8 mouse cellular contexts compared by ENCODE assay signal in genomic region chr14:60732787-60733186, GRCm38 (mm10). TPM values are rescaled to one million over a fixed set of nuclear protein-coding genes. Genes with fewer than 3 reads are reported as not detected.
DNase-seq lines count a peak whose midpoint lies in the region; ATAC-seq and TF ChIP-seq lines count a peak whose summit lies in the region.

No protein-coding gene starts in this region.

- peak overlapping the region; percentile 50; the same call in 1 of the 2 replicates for H3K27ac ChIP-seq in forebrain, embryonic 12.5 days
- peak overlapping the region; percentile 15; the same call in 1 of the 2 replicates for H3K27ac ChIP-seq in limb, embryonic 14.5 days (replicated peaks; ENCODE audit: low read depth, low read length)
- H3K27ac ChIP-seq in midbrain, embryonic 14.5 days (replicated peaks; ENCODE audit: low read depth, low read length), result 0 out of 2 replicates have a peak overlapping the region, but pooled peaks have one; percentile 2

- H3K9ac ChIP-seq in forebrain, embryonic 12.5 days, result 0 out of 2 replicates have a peak overlapping the region, but pooled peaks have one; percentile 7
- H3K9ac ChIP-seq in limb, embryonic 14.5 days (ENCODE audit: low read depth, low read length, severe bottlenecking), result 0 out of 2 replicates have a peak overlapping the region, but pooled peaks have one; percentile 22
- H3K9ac ChIP-seq in midbrain, embryonic 14.5 days (replicated peaks; ENCODE audit: low read length), result peak overlapping the region; percentile 20; the same call in 1 of the 2 replicates

- no peak for ATAC-seq in forebrain, embryonic 12.5 days (ENCODE audit: low FRiP score)
- 0 out of 2 replicates have a peak, but pooled peaks have one; percentile 25 for ATAC-seq in limb, embryonic 14.5 days (ENCODE audit: low FRiP score, low read depth)
- no peak for ATAC-seq in midbrain, embryonic 14.5 days (ENCODE audit: low FRiP score, low TSS enrichment)
- no peak for ATAC-seq in activated CD4-positive, CD25-positive, alpha-beta regulatory T cell, adult 4 months

- 36% methylated on average over 16 of the region's 16 CpGs for WGBS in forebrain, embryonic 12.5 days
- WGBS in limb, embryonic 14.5 days, result 3% methylated on average over 16 of the region's 16 CpGs
- WGBS in midbrain, embryonic 14.5 days, result 11% methylated on average over 16 of the region's 16 CpGs

- 0 out of 2 replicates have a peak, but pooled peaks cover 3% of the 10 kb centered on the region for H3K9me3 ChIP-seq in forebrain, embryonic 12.5 days
- H3K9me3 ChIP-seq in limb, embryonic 14.5 days (ENCODE audit: control insufficient read depth, low read length), result no peaks in the 10 kb centered on the region
- H3K9me3 ChIP-seq in midbrain, embryonic 14.5 days (ENCODE audit: control insufficient read depth, low read length), result no peaks in the 10 kb centered on the region

- peak; percentile 26 to 48 for DNase-seq in layer of hippocampus, adult 18-20 months (ENCODE audit: low spot score in 2 of 2)
- DNase-seq in layer of hippocampus, adult 11-12 months (ENCODE audit: low spot score), result no peak
- peak; percentile 39 for DNase-seq in NIH3T3 (ENCODE audit: low read depth)
- peak; percentile 77 for DNase-seq in heart, postnatal 4 days
- DNase-seq in limb, embryonic 14.5 days (ENCODE audit: low spot score), result peak; percentile 63
- peak; percentile 55 for DNase-seq in midbrain, embryonic 14.5 days

- peaks cover 56% of the 10 kb centered on the region for H3K4me1 ChIP-seq in forebrain, embryonic 12.5 days
- peaks cover 38% of the 10 kb centered on the region for H3K4me1 ChIP-seq in limb, embryonic 14.5 days (ENCODE audit: control insufficient read depth, insufficient read depth, low read length)
- H3K4me1 ChIP-seq in midbrain, embryonic 14.5 days (ENCODE audit: control insufficient read depth, insufficient read depth, low read length), result peaks cover 23% of the 10 kb centered on the region

- H3K27me3 ChIP-seq in forebrain, embryonic 12.5 days, result no peaks in the 10 kb centered on the region
- H3K27me3 ChIP-seq in limb, embryonic 14.5 days (ENCODE audit: control insufficient read depth, insufficient read depth, low read length), result no peaks in the 10 kb centered on the region
- H3K27me3 ChIP-seq in midbrain, embryonic 14.5 days (ENCODE audit: control insufficient read depth, insufficient read depth, low read length), result no peaks in the 10 kb centered on the region

- no peak for TF ChIP-seq POLR2A in limb, embryonic 14.5 days (IDR thresholded peaks at IDR 0.05; ENCODE audit: borderline replicate concordance, extremely low read depth, insufficient read depth, insufficient read length)

- no peak overlapping the region for H3K4me2 ChIP-seq in forebrain, embryonic 12.5 days
- peak overlapping the region; percentile 40 for H3K4me2 ChIP-seq in limb, embryonic 14.5 days (replicated peaks; ENCODE audit: low read depth, low read length, severe bottlenecking)
- H3K4me2 ChIP-seq in midbrain, embryonic 14.5 days (ENCODE audit: low read length), result peak overlapping the region; percentile 29

- H3K4me3 ChIP-seq in forebrain, embryonic 12.5 days (replicated peaks), result no peak overlapping the region
- H3K4me3 ChIP-seq in limb, embryonic 14.5 days (replicated peaks; ENCODE audit: low read length), result peak overlapping the region; percentile 11
- H3K4me3 ChIP-seq in midbrain, embryonic 14.5 days (replicated peaks; ENCODE audit: low read depth, low read length), result no peak overlapping the region

- peaks cover 31% of the 10 kb centered on the region for H3K36me3 ChIP-seq in forebrain, embryonic 12.5 days (replicated peaks)
- H3K36me3 ChIP-seq in limb, embryonic 14.5 days (ENCODE audit: control insufficient read depth, insufficient read depth, low read length), result no peaks in the 10 kb centered on the region
- no peaks in the 10 kb centered on the region for H3K36me3 ChIP-seq in midbrain, embryonic 14.5 days (ENCODE audit: control insufficient read depth, insufficient read depth, low read length)

RNA-seq across cellular contexts. Expression of gene C1qtnf9, which starts 35.1 kb away (rescaled TPM):
- under 1 TPM; 0.28 to 0.37 TPM for total RNA-seq in layer of hippocampus, adult 18-20 months (2021)
- 0.23 and 0.37 TPM in 2 replicates for polyA plus RNA-seq in forebrain, embryonic 12.5 days (2016; fragmentation: Nextera tagmentation; extraction: Ambion mirVana)
- 10 to 100 TPM; 13.0 to 16.1 TPM for total RNA-seq in heart, postnatal 4 days (2021)
- polyA plus RNA-seq in limb, embryonic 14.5 days (2012; rRNA removed), result 1.2 and 2.1 TPM in 2 replicates
- polyA plus RNA-seq in limb, embryonic 14.5 days (2014; fragmentation: Nextera tagmentation; extraction: Ambion mirVana), result 0.44 and 0.78 TPM in 2 replicates
- polyA plus RNA-seq in midbrain, embryonic 14.5 days (2014; fragmentation: Nextera tagmentation; extraction: Ambion mirVana), result not detected in 2 replicates
- not detected for polyA plus RNA-seq in activated CD4-positive, CD25-positive, alpha-beta regulatory T cell, adult 4 months (2017; shearing (Covaris generic))

RNA-seq across cellular contexts. Expression of gene Mipep, which starts 51.6 kb away (rescaled TPM):
- 10 to 100 TPM; 30.2 to 31.3 TPM for total RNA-seq in layer of hippocampus, adult 18-20 months (2021)
- 22.9 and 23.3 TPM in 2 replicates for polyA plus RNA-seq in forebrain, embryonic 12.5 days (2016; fragmentation: Nextera tagmentation; extraction: Ambion mirVana)
- total RNA-seq in heart, postnatal 4 days (2021), result 10 to 100 TPM; 48.0 to 50.8 TPM
- 12.5 and 13.1 TPM in 2 replicates for polyA plus RNA-seq in limb, embryonic 14.5 days (2012; rRNA removed)
- 21.4 and 22.9 TPM in 2 replicates for polyA plus RNA-seq in limb, embryonic 14.5 days (2014; fragmentation: Nextera tagmentation; extraction: Ambion mirVana)
- polyA plus RNA-seq in midbrain, embryonic 14.5 days (2014; fragmentation: Nextera tagmentation; extraction: Ambion mirVana), result 15.7 and 21.3 TPM in 2 replicates
- 1 to 10 TPM; 1.2 to 1.5 TPM for polyA plus RNA-seq in activated CD4-positive, CD25-positive, alpha-beta regulatory T cell, adult 4 months (2017; shearing (Covaris generic))
